Mouse (Mus musculus) urinary bladder, postnatal 10 days (tissue): ENCODE measurements around the gene Rin1.

Source experiments
- DNase-seq: peaks from one replicate; pipeline ENCODE4 v3.0.0; 2022; ENCODE audit warnings: low spot score

Rin1 gene

GRCm38 (mm10) chr19:5094746-5095417, 44.6 kb downstream of the Rin1 start:
- DNase-seq, result no peak

GRCm38 (mm10) chr19:5095887-5096474, 45.7 kb downstream of the Rin1 start:
- no peak for DNase-seq

GRCm38 (mm10) chr19:5097521-5098362, 47.5 kb downstream of the Rin1 start:
- no peak for DNase-seq

- DNase-seq, result no peak
Measured at GRCm38 (mm10) chr19:5098363-5099143, 48.3 kb downstream of the Rin1 start, which contains the start of gene Cnih2. Cnih2 (minus strand) TSS chr19:5098521.

- DNase-seq, result no peak
Measured at GRCm38 (mm10) chr19:5106074-5106473, 55.8 kb downstream of the Rin1 start.
